Mouse (Mus musculus) embryonic facial prominence, embryonic 15.5 days (tissue): ENCODE results near the gene Wars2. TPM values are rescaled to one million over a fixed set of nuclear protein-coding genes. Genes with fewer than 3 reads are reported as not detected.

ENCODE experiments used
- ATAC-seq: fragments of 200-750 bp; cut with Nextera tagmentation; 2 replicates; pipeline ENCODE4 v1.8.0; 2017; ENCODE audit warnings: low read depth, moderate TSS enrichment; ENCODE audit not compliant: insufficient number of reproducible peaks, low FRiP score, low TSS enrichment
- H3K27ac ChIP-seq: fragments of 300-500 bp; sonication (generic); replicated peaks from 2 replicates; pipeline ENCODE4 v1.5.1; 2015; ENCODE audit warnings: mild to moderate bottlenecking, inconsistent platforms
- H3K27me3 ChIP-seq: fragments of 300-500 bp; sonication (generic); 2 replicates; pipeline ENCODE4 v1.6.1; 2015; ENCODE audit warnings: inconsistent platforms
- H3K36me3 ChIP-seq: fragments of 300-500 bp; sonication (generic); 2 replicates; pipeline ENCODE4 v1.6.1; 2015; ENCODE audit warnings: mild to moderate bottlenecking, inconsistent platforms
- H3K4me1 ChIP-seq: fragments of 300-500 bp; sonication (generic); 2 replicates; pipeline ENCODE4 v1.6.1; 2015; ENCODE audit warnings: inconsistent platforms
- H3K4me2 ChIP-seq: fragments of 300-500 bp; sonication (generic); replicated peaks from 2 replicates; pipeline ENCODE4 v1.6.1; 2015; ENCODE audit warnings: mild to moderate bottlenecking, inconsistent platforms
- H3K4me3 ChIP-seq: fragments of 300-500 bp; sonication (generic); replicated peaks from 2 replicates; pipeline ENCODE4 v1.5.1; 2015; ENCODE audit warnings: mild to moderate bottlenecking, inconsistent platforms
- H3K9ac ChIP-seq: fragments of 300-500 bp; sonication (generic); 2 replicates; pipeline ENCODE4 v1.6.1; 2015; ENCODE audit warnings: inconsistent platforms
- H3K9me3 ChIP-seq: fragments of 300-500 bp; sonication (generic); replicated peaks from 2 replicates; pipeline ENCODE4 v1.6.1; 2016; ENCODE audit warnings: inconsistent platforms
- WGBS: fragments of 180-500 bp; shearing (Covaris S2); methylation state at CpG from one replicate; pipeline ENCODE4 v1.1.7; 2015; 5-methylcytosine and 5-hydroxymethylcytosine counted together
- microRNA-seq: library from miRNA; unstranded; fragments of <30 nt; microRNA quantifications from one replicate; pipeline ENCODE4, GENCODE M21; 2016; ENCODE audit warnings: borderline number of aligned reads
- polyA plus RNA-seq: library from polyadenylated mRNA; unstranded; fragments of >200 nt; fragmentation: Nextera tagmentation; extraction: Ambion mirVana; gene quantifications from 2 replicates; pipeline ENCODE4 v1.2.1, GENCODE M21; 2015

The Wars2 gene
- polyA plus RNA-seq, 1 experiment from 2014 or later, result 11.7 TPM

DNA sequence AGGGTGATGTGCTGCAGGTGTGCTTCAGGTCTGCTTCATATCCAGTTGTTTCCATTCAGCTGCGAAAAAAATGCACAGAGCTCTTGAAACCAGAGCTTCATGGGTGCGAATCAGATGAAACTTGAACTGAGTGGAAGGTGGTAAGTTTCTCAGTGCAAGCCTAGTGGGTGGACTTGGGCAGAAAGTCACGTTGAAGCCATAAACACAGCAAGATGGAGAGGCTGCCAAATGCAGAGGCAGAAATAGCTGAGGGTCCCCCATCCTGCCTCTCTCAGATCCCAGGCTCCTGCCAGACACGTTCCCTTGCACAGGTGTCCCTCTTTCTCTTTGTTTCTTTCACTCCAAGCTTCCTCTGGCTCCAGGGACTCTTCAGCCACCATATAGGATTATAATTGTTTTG lies 140.6 kb downstream of the Wars2 start:
- Histone ChIP-seq H3K9ac (no peak overlapping the region), H3K4me1 (no peaks in the 10 kb centered on the region), H3K4me2 (no peak overlapping the region), H3K9me3 (no peaks in the 10 kb centered on the region), H3K27me3 (no peaks in the 10 kb centered on the region), H3K4me3 (no peak overlapping the region), H3K27ac (no peak overlapping the region), H3K36me3 (no peaks in the 10 kb centered on the region)
- ATAC-seq, result no peak
- WGBS, result 56% methylated on average over 4 of the region's 4 CpGs

DNA sequence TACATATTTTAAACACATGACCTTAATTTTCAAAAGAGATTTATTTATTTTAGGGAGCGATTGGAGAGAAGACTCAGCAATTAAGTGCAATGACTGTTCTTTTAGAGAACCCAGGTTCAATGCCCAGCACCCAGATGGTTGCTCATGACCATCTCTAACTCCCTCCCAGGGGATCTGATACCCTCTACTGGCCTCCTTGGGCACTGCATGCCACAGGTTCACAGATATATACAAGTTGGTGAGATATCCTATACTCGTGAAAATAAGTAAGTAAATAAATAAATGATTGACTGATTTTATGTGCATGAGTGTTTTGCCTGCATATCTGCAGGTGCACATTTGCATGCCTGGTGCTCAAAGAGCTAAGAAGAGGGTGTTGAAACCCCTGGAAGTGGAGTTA lies 147.4 kb downstream of the Wars2 start:
- H3K9me3 ChIP-seq, result no peaks in the 10 kb centered on the region
- no peak for ATAC-seq
- no peaks in the 10 kb centered on the region for H3K36me3 ChIP-seq
- H3K27ac ChIP-seq, result no peak overlapping the region
- 47% methylated on average over 2 of the region's 2 CpGs for WGBS
- H3K4me3 ChIP-seq, result no peak overlapping the region
- no peaks in the 10 kb centered on the region for H3K27me3 ChIP-seq
- no peak overlapping the region for H3K9ac ChIP-seq
- peaks cover 18% of the 10 kb centered on the region for H3K4me1 ChIP-seq
- no peak overlapping the region for H3K4me2 ChIP-seq

Small RNA genes within 50 kb of the gene (microRNA-seq; reads per million reads assigned to microRNA genes)
- not detected for gene Mir6481

Other genes with a start within 250 kb of the Wars2 start
- gene Hao2, start 247.8 kb upstream of the Wars2 start, polyA plus RNA-seq, result not detected in 2 replicates
- 25.2 and 25.9 TPM in 2 replicates for gene Tbx15, start 99.3 kb downstream of the Wars2 start, polyA plus RNA-seq